Mouse (Mus musculus) intestine, embryonic 16.5 days (tissue): ENCODE measurements around the gene Nme7. TPM values are rescaled to one million over a fixed set of nuclear protein-coding genes. Genes with fewer than 3 reads are reported as not detected.

ENCODE experiments used
- ATAC-seq: fragments of 200-750 bp; cut with Nextera tagmentation; 2 replicates; pipeline ENCODE4 v1.8.0; 2017; ENCODE audit warnings: moderate TSS enrichment, moderate library complexity
- H3K27ac ChIP-seq: fragments of 300-500 bp; sonication (generic); 2 replicates; pipeline ENCODE4 v1.5.1; 2014; ENCODE audit warnings: mild to moderate bottlenecking, low read length
- H3K27me3 ChIP-seq: fragments of 300-500 bp; sonication (generic); replicated peaks from 2 replicates; pipeline ENCODE4 v1.6.1; 2014; ENCODE audit warnings: low read length, control low read depth, mixed read lengths; ENCODE audit not compliant: control insufficient read depth, insufficient read depth
- H3K36me3 ChIP-seq: fragments of 300-500 bp; sonication (generic); 2 replicates; pipeline ENCODE4 v1.6.1; 2014; ENCODE audit warnings: low read length, control low read depth; ENCODE audit not compliant: control insufficient read depth, insufficient read depth
- H3K4me1 ChIP-seq: fragments of 300-500 bp; sonication (generic); 2 replicates; pipeline ENCODE4 v1.6.1; 2014; ENCODE audit warnings: low read length, control low read depth, mixed read lengths; ENCODE audit not compliant: control insufficient read depth, insufficient read depth
- H3K4me2 ChIP-seq: fragments of 300-500 bp; sonication (generic); 2 replicates; pipeline ENCODE4 v1.6.1; 2014; ENCODE audit warnings: low read depth, low read length, control low read depth
- H3K4me3 ChIP-seq: fragments of 300-500 bp; sonication (generic); 2 replicates; pipeline ENCODE4 v1.5.1; 2014; ENCODE audit warnings: mild to moderate bottlenecking, low read length
- H3K9ac ChIP-seq: fragments of 300-500 bp; sonication (generic); 2 replicates; pipeline ENCODE4 v1.6.1; 2014; ENCODE audit warnings: low read depth, low read length
- H3K9me3 ChIP-seq: fragments of 300-500 bp; sonication (generic); 2 replicates; pipeline ENCODE4 v1.6.1; 2016; ENCODE audit warnings: low read length, control low read depth; ENCODE audit not compliant: control insufficient read depth
- WGBS: fragments of 180-500 bp; shearing (Covaris S2); extraction: QIAGEN DNeasy Blood & Tissue Kit; methylation state at CpG from one replicate; pipeline ENCODE4 v1.1.7; 2014; 5-methylcytosine and 5-hydroxymethylcytosine counted together
- polyA plus RNA-seq: library from polyadenylated mRNA; unstranded; fragments of >200 nt; fragmentation: Nextera tagmentation; extraction: Ambion mirVana; gene quantifications from 2 replicates; pipeline ENCODE4 v1.2.1, GENCODE M21; 2015

Nme7 gene
- polyA plus RNA-seq, 1 experiment from 2014 or later: 30.8 TPM

GRCm38 (mm10) chr1:164459127-164459905, 155.4 kb downstream of the Nme7 start:
- 44% methylated on average over 12 of the region's 12 CpGs for WGBS
- Histone ChIP-seq H3K27me3 (no peaks in the 10 kb centered on the region), H3K9ac (peak overlapping the region; percentile 89), H3K4me1 (peaks cover 5% of the 10 kb centered on the region; the same call in 1 of the 2 replicates), H3K9me3 (no peaks in the 10 kb centered on the region), H3K4me2 (peak overlapping the region; percentile 53), H3K27ac (peak overlapping the region; percentile 93), H3K36me3 (no peaks in the 10 kb centered on the region), H3K4me3 (peak overlapping the region; percentile 66)
- no peak for ATAC-seq

- Histone ChIP-seq H3K4me2 (peak overlapping the region; percentile 52), H3K27me3 (no peaks in the 10 kb centered on the region), H3K36me3 (no peaks in the 10 kb centered on the region), H3K9ac (peak overlapping the region; percentile 61), H3K4me1 (peaks cover 10% of the 10 kb centered on the region; the same call in 1 of the 2 replicates), H3K27ac (peak overlapping the region; percentile 76), H3K9me3 (no peaks in the 10 kb centered on the region), H3K4me3 (peak overlapping the region; percentile 8)
- WGBS: 50% methylated on average over 13 of the region's 13 CpGs
- peak; percentile 72 for ATAC-seq
These were observed 157.2 kb downstream of the Nme7 start for GRCm38 (mm10) chr1:164460921-164461697.

GRCm38 (mm10) chr1:164461726-164462125, 157.8 kb downstream of the Nme7 start:
- H3K4me3 ChIP-seq: peak overlapping the region; percentile 1
- no peaks in the 10 kb centered on the region for H3K9me3 ChIP-seq
- H3K27me3 ChIP-seq: no peaks in the 10 kb centered on the region
- H3K9ac ChIP-seq: peak overlapping the region; percentile 61
- H3K27ac ChIP-seq: peak overlapping the region; percentile 76
- H3K4me1 ChIP-seq: peaks cover 10% of the 10 kb centered on the region; the same call in 1 of the 2 replicates
- 24% methylated on average over 10 of the region's 10 CpGs for WGBS
- H3K4me2 ChIP-seq: peak overlapping the region; percentile 52
- no peaks in the 10 kb centered on the region for H3K36me3 ChIP-seq
- no peak for ATAC-seq

- H3K4me1 ChIP-seq: 0 out of 2 replicates have a peak, but pooled peaks cover 6% of the 10 kb centered on the region
- no peak overlapping the region for H3K27ac ChIP-seq
- H3K36me3 ChIP-seq: no peaks in the 10 kb centered on the region
- no peak overlapping the region for H3K9ac ChIP-seq
- no peaks in the 10 kb centered on the region for H3K27me3 ChIP-seq
- 92% methylated on average over 10 of the region's 10 CpGs for WGBS
- ATAC-seq: no peak
- H3K4me2 ChIP-seq: no peak overlapping the region
- no peak overlapping the region for H3K4me3 ChIP-seq
- H3K9me3 ChIP-seq: no peaks in the 10 kb centered on the region
These were observed 163.5 kb downstream of the Nme7 start for GRCm38 (mm10) chr1:164467406-164467805.

- H3K4me2 ChIP-seq: no peak overlapping the region
- WGBS: 81% methylated on average over 8 of the region's 8 CpGs
These were observed 164.4 kb downstream of the Nme7 start for GRCm38 (mm10) chr1:164468329-164468728.

GRCm38 (mm10) chr1:164470985-164471384, 167.1 kb downstream of the Nme7 start:
- Histone ChIP-seq H3K4me1 (peaks cover 5% of the 10 kb centered on the region; the same call in 1 of the 2 replicates), H3K4me3 (no peak overlapping the region), H3K4me2 (0 out of 2 replicates have a peak overlapping the region, but pooled peaks have one; percentile 4), H3K9ac (no peak overlapping the region), H3K27me3 (no peaks in the 10 kb centered on the region), H3K36me3 (no peaks in the 10 kb centered on the region), H3K27ac (peak overlapping the region; percentile 75), H3K9me3 (no peaks in the 10 kb centered on the region)
- 48% methylated on average over 6 of the region's 6 CpGs for WGBS
- peak; percentile 71 for ATAC-seq

More at GRCm38 (mm10) chr1:164468329-164468728, 164.4 kb downstream of the Nme7 start:
- Histone ChIP-seq H3K9me3 (no peaks in the 10 kb centered on the region), H3K27ac (no peak overlapping the region), H3K4me3 (no peak overlapping the region), H3K4me1 (0 out of 2 replicates have a peak, but pooled peaks cover 6% of the 10 kb centered on the region), H3K9ac (no peak overlapping the region), H3K27me3 (no peaks in the 10 kb centered on the region), H3K36me3 (no peaks in the 10 kb centered on the region)
- ATAC-seq: no peak

- Histone ChIP-seq H3K27me3 (no peaks in the 10 kb centered on the region), H3K9me3 (no peaks in the 10 kb centered on the region), H3K9ac (no peak overlapping the region), H3K4me2 (no peak overlapping the region), H3K36me3 (no peaks in the 10 kb centered on the region), H3K4me1 (peaks cover 5% of the 10 kb centered on the region; the same call in 1 of the 2 replicates), H3K27ac (peak overlapping the region; percentile 75; the same call in 1 of the 2 replicates), H3K4me3 (no peak overlapping the region)
- peak; percentile 52 for ATAC-seq
- WGBS: 76% methylated on average over 5 of the region's 5 CpGs
These were observed 167.7 kb downstream of the Nme7 start for GRCm38 (mm10) chr1:164471632-164472031.

- WGBS: 93% methylated on average over 7 of the region's 7 CpGs
- no peak overlapping the region for H3K4me2 ChIP-seq
- no peak for ATAC-seq
These were observed 169.5 kb downstream of the Nme7 start for GRCm38 (mm10) chr1:164473398-164473797.

GRCm38 (mm10) chr1:164474310-164474709, 170.4 kb downstream of the Nme7 start:
- no peak for ATAC-seq
- no peaks in the 10 kb centered on the region for H3K27me3 ChIP-seq
- H3K4me3 ChIP-seq: no peak overlapping the region
- no peak overlapping the region for H3K9ac ChIP-seq
- peaks cover 5% of the 10 kb centered on the region; the same call in 1 of the 2 replicates for H3K4me1 ChIP-seq
- peak overlapping the region; percentile 29; the same call in 1 of the 2 replicates for H3K27ac ChIP-seq
- WGBS: 69% methylated on average over 6 of the region's 6 CpGs
- no peaks in the 10 kb centered on the region for H3K9me3 ChIP-seq
- H3K36me3 ChIP-seq: no peaks in the 10 kb centered on the region
- no peak overlapping the region for H3K4me2 ChIP-seq

More at GRCm38 (mm10) chr1:164473398-164473797, 169.5 kb downstream of the Nme7 start:
- H3K4me1 ChIP-seq: peaks cover 5% of the 10 kb centered on the region; the same call in 1 of the 2 replicates
- no peaks in the 10 kb centered on the region for H3K9me3 ChIP-seq
- H3K27me3 ChIP-seq: no peaks in the 10 kb centered on the region
- no peak overlapping the region for H3K4me3 ChIP-seq
- H3K27ac ChIP-seq: no peak overlapping the region
- H3K9ac ChIP-seq: no peak overlapping the region
- H3K36me3 ChIP-seq: no peaks in the 10 kb centered on the region
